Mouse (Mus musculus) ovary, postnatal 10 days (tissue): ENCODE data around the gene Zc4h2.

Experiments
- DNase-seq: peaks from one replicate; pipeline ENCODE4 v3.0.0; 2022; ENCODE audit warnings: low spot score

The Zc4h2 gene

GRCm38 (mm10) chrX:95657804-95658599 is at the start of gene Zc4h2:
Zc4h2 (minus strand) TSS chrX:95658509.
- DNase-seq: no peak

GRCm38 (mm10) chrX:95687119-95687518 is 28.8 kb upstream of the Zc4h2 start:
- DNase-seq: no peak

GRCm38 (mm10) chrX:95682206-95682605 is 23.9 kb upstream of the Zc4h2 start:
- DNase-seq: no peak

- DNase-seq: no peak
Measured at GRCm38 (mm10) chrX:95658600-95659084, 333 bp upstream of the Zc4h2 start.

- no peak for DNase-seq
Measured at GRCm38 (mm10) chrX:95600609-95601008, 57.7 kb downstream of the Zc4h2 start.
